Mouse (Mus musculus): ENCODE results near the gene Plekhm3. TPM values are rescaled to one million over a fixed set of nuclear protein-coding genes. Genes with fewer than 3 reads are reported as not detected.

Gene Plekhm3
- polyA plus RNA-seq, 1 experiment from 2014 or later, result 10.9 TPM

- no peak overlapping the region for H3K4me3 ChIP-seq
- no peak overlapping the region for H3K4me2 ChIP-seq (replicated peaks)
- no peak overlapping the region for H3K9ac ChIP-seq (replicated peaks)
- H3K9me3 ChIP-seq, result no peaks in the 10 kb centered on the region
- H3K4me1 ChIP-seq, result peaks cover 21% of the 10 kb centered on the region
- no peaks in the 10 kb centered on the region; the same call in 1 of the 2 replicates for H3K27me3 ChIP-seq
- 70% methylated on average over 6 of the region's 6 CpGs for WGBS
- ATAC-seq (replicated peaks), result no peak
- no peak overlapping the region for H3K27ac ChIP-seq (replicated peaks)
- no peaks in the 10 kb centered on the region for H3K36me3 ChIP-seq
These were observed 168.7 kb downstream of the Plekhm3 start for GRCm38 (mm10) chr1:64787701-64788515.

GRCm38 (mm10) chr1:64779863-64780262 lies 176.8 kb downstream of the Plekhm3 start:
- 4% methylated on average over 12 of the region's 12 CpGs for WGBS
- no peak overlapping the region; the same call in 1 of the 2 replicates for H3K4me3 ChIP-seq
- peak; percentile 68 for ATAC-seq (replicated peaks)

GRCm38 (mm10) chr1:64779415-64779814 lies 177.2 kb downstream of the Plekhm3 start:
- no peak overlapping the region for H3K27ac ChIP-seq (replicated peaks)
- WGBS, result 3% methylated on average over 5 of the region's 5 CpGs
- H3K4me1 ChIP-seq, result peaks cover 19% of the 10 kb centered on the region
- no peaks in the 10 kb centered on the region for H3K36me3 ChIP-seq
- no peaks in the 10 kb centered on the region for H3K9me3 ChIP-seq
- no peak overlapping the region for H3K9ac ChIP-seq (replicated peaks)
- peak; percentile 44 for ATAC-seq (replicated peaks)
- no peak overlapping the region; the same call in 1 of the 2 replicates for H3K4me3 ChIP-seq
- peaks cover 23% of the 10 kb centered on the region; the same call in 1 of the 2 replicates for H3K27me3 ChIP-seq
- peak overlapping the region; percentile 26 for H3K4me2 ChIP-seq (replicated peaks)

More at GRCm38 (mm10) chr1:64779863-64780262, 176.8 kb downstream of the Plekhm3 start:
- H3K4me1 ChIP-seq, result peaks cover 19% of the 10 kb centered on the region
- peaks cover 23% of the 10 kb centered on the region; the same call in 1 of the 2 replicates for H3K27me3 ChIP-seq
- H3K9me3 ChIP-seq, result no peaks in the 10 kb centered on the region
- H3K36me3 ChIP-seq, result no peaks in the 10 kb centered on the region
- H3K27ac ChIP-seq (replicated peaks), result no peak overlapping the region
- peak overlapping the region; percentile 26 for H3K4me2 ChIP-seq (replicated peaks)
- no peak overlapping the region; the same call in 1 of the 2 replicates for H3K9ac ChIP-seq (replicated peaks)

DNA sequence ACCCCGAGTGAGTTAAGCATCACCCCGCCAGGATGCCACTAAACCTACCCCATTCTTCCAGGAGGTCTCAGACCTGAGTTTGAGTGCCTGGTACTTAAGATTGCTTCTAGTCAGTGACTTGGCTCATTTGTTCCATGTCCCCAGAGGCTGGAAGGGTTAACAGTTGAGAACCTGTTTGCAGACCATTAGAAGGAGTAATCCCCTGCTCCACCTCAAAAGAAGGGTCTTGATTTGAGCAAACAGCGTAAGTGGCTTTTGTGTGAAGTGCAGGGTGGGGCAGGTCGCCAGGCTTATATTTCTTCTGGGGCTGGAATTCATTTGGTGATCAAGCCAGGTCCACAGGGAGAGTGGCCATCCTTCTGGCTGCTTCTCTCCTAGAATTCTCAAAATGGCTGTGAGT lies 183.3 kb downstream of the Plekhm3 start:
- peaks cover under 1% of the 10 kb centered on the region; the same call in 1 of the 2 replicates for H3K4me1 ChIP-seq
- H3K9me3 ChIP-seq, result no peaks in the 10 kb centered on the region
- no peak overlapping the region for H3K9ac ChIP-seq (replicated peaks)
- H3K27ac ChIP-seq (replicated peaks), result no peak overlapping the region
- no peak for ATAC-seq (replicated peaks)
- no peak overlapping the region for H3K4me3 ChIP-seq
- H3K27me3 ChIP-seq, result peaks cover 7% of the 10 kb centered on the region; the same call in 1 of the 2 replicates
- 73% methylated on average over 4 of the region's 4 CpGs for WGBS
- no peaks in the 10 kb centered on the region for H3K36me3 ChIP-seq
- no peak overlapping the region for H3K4me2 ChIP-seq (replicated peaks)

GRCm38 (mm10) chr1:64770169-64770568 lies 186.5 kb downstream of the Plekhm3 start:
- Histone ChIP-seq H3K27me3 (no peaks in the 10 kb centered on the region), H3K4me3 (no peak overlapping the region)
- no peak for ATAC-seq (replicated peaks)

GRCm38 (mm10) chr1:64761646-64762045 lies 195.0 kb downstream of the Plekhm3 start:
- Histone ChIP-seq H3K27me3 (no peaks in the 10 kb centered on the region), H3K9me3 (no peaks in the 10 kb centered on the region), H3K36me3 (no peaks in the 10 kb centered on the region), H3K4me2 (replicated peaks) (no peak overlapping the region), H3K4me3 (no peak overlapping the region), H3K27ac (replicated peaks) (no peak overlapping the region), H3K4me1 (no peaks in the 10 kb centered on the region), H3K9ac (replicated peaks) (no peak overlapping the region)
- no peak for ATAC-seq (replicated peaks)
- 83% methylated on average over 4 of the region's 4 CpGs for WGBS

More at GRCm38 (mm10) chr1:64770169-64770568, 186.5 kb downstream of the Plekhm3 start:
- H3K4me2 ChIP-seq (replicated peaks), result no peak overlapping the region
- no peaks in the 10 kb centered on the region for H3K9me3 ChIP-seq
- no peaks in the 10 kb centered on the region for H3K36me3 ChIP-seq
- WGBS, result 35% methylated on average over 6 of the region's 6 CpGs
- no peaks in the 10 kb centered on the region for H3K4me1 ChIP-seq
- no peak overlapping the region for H3K9ac ChIP-seq (replicated peaks)
- no peak overlapping the region for H3K27ac ChIP-seq (replicated peaks)

DNA sequence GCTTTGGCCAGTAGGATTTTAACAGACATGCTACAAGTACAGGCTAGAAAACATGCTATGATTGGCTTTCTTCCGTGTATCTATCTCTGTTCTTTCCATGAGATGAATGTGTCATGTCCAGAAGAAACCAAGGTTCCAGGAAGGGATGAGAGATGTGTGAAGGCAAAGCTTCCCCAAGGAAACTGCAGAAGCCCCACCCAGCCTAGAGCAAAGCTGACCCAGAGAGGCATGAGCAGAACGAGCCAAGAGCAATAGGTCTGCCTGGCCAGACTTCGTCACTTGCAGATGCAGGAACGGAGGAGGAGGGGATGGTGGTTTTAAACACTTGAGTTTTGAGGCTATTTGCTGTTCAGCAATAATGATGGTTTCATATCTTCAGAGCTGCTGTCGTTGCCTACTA lies 198.9 kb downstream of the Plekhm3 start:
- WGBS, result 89% methylated on average over 5 of the region's 5 CpGs
- no peak overlapping the region for H3K4me3 ChIP-seq

GRCm38 (mm10) chr1:64757254-64757653 lies 199.4 kb downstream of the Plekhm3 start:
- Histone ChIP-seq H3K9ac (replicated peaks) (no peak overlapping the region), H3K27me3 (no peaks in the 10 kb centered on the region), H3K9me3 (no peaks in the 10 kb centered on the region), H3K4me2 (replicated peaks) (no peak overlapping the region), H3K4me3 (no peak overlapping the region), H3K27ac (replicated peaks) (no peak overlapping the region), H3K4me1 (no peaks in the 10 kb centered on the region), H3K36me3 (no peaks in the 10 kb centered on the region)
- WGBS, result 19% methylated on average over 2 of the region's 2 CpGs
- ATAC-seq (replicated peaks), result no peak

More for the DNA sequence above, 198.9 kb downstream of the Plekhm3 start:
- Histone ChIP-seq H3K4me2 (replicated peaks) (no peak overlapping the region), H3K9ac (replicated peaks) (no peak overlapping the region), H3K4me1 (no peaks in the 10 kb centered on the region), H3K9me3 (no peaks in the 10 kb centered on the region), H3K36me3 (no peaks in the 10 kb centered on the region), H3K27ac (replicated peaks) (no peak overlapping the region), H3K27me3 (no peaks in the 10 kb centered on the region)
- no peak for ATAC-seq (replicated peaks)

- Histone ChIP-seq H3K4me3 (no peak overlapping the region), H3K9me3 (no peaks in the 10 kb centered on the region), H3K4me1 (no peaks in the 10 kb centered on the region), H3K9ac (replicated peaks) (no peak overlapping the region), H3K36me3 (no peaks in the 10 kb centered on the region), H3K4me2 (replicated peaks) (no peak overlapping the region), H3K27me3 (no peaks in the 10 kb centered on the region), H3K27ac (replicated peaks) (no peak overlapping the region)
- no peak for ATAC-seq (replicated peaks)
- 84% methylated on average over 10 of the region's 10 CpGs for WGBS
These were observed 200.0 kb downstream of the Plekhm3 start for GRCm38 (mm10) chr1:64756640-64757030.

- no peaks in the 10 kb centered on the region for H3K4me1 ChIP-seq
- H3K36me3 ChIP-seq, result no peaks in the 10 kb centered on the region
- no peak overlapping the region for H3K4me2 ChIP-seq (replicated peaks)
- H3K27me3 ChIP-seq, result no peaks in the 10 kb centered on the region
- H3K9me3 ChIP-seq, result no peaks in the 10 kb centered on the region
- ATAC-seq (replicated peaks), result no peak
- 57% methylated on average over 7 of the region's 7 CpGs for WGBS
- no peak overlapping the region for H3K9ac ChIP-seq (replicated peaks)
- H3K27ac ChIP-seq (replicated peaks), result no peak overlapping the region
- H3K4me3 ChIP-seq, result no peak overlapping the region
These were observed 200.5 kb downstream of the Plekhm3 start for GRCm38 (mm10) chr1:64755971-64756639.

DNA sequence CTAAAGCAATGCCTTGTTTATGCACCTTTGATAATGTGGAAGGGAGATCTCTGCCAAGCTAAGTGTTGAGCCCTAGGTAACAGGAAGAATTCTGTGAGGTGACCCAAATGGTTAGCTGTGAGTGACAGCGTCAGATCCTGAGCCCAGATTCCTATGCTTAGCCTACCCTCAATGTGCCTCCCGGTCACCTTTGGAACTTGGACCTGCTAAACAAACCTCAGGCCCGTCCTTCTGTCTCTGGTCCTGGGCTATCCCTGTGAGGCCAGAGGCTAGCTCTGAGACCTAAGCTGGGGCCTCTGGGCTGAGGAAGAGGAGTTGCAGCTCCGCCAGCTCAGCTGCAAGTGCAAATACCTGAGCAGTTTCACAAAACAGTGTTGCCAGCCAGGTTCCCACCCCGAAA lies 202.0 kb downstream of the Plekhm3 start:
- no peak overlapping the region for H3K27ac ChIP-seq (replicated peaks)
- 92% methylated on average over 5 of the region's 5 CpGs for WGBS
- no peak overlapping the region for H3K4me2 ChIP-seq (replicated peaks)
- no peak for ATAC-seq (replicated peaks)
- H3K27me3 ChIP-seq, result no peaks in the 10 kb centered on the region
- H3K9ac ChIP-seq (replicated peaks), result no peak overlapping the region
- H3K9me3 ChIP-seq, result no peaks in the 10 kb centered on the region
- no peak overlapping the region for H3K4me3 ChIP-seq
- no peaks in the 10 kb centered on the region for H3K36me3 ChIP-seq
- H3K4me1 ChIP-seq, result no peaks in the 10 kb centered on the region

DNA sequence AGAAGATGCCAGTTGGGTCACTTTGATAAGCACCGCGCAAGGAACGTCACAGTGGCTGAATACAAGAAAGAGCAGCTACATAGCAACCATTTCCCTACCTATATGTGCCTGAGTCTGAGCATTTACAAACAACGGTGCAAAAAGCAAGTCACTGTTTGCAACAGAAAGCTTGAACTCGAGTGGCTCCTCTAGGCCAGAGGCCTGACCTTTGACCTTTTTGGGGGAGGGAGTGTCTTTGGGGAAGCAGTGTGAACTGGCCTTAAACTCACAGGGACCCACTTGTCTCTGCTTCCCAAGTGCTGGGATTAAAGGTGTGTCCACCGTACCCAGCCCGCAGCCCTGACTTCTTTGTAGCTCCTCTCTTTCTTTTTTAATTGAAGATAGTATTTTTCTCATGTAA lies 203.0 kb downstream of the Plekhm3 start:
- Histone ChIP-seq H3K27me3 (no peaks in the 10 kb centered on the region), H3K9ac (replicated peaks) (no peak overlapping the region), H3K36me3 (no peaks in the 10 kb centered on the region), H3K4me3 (no peak overlapping the region), H3K4me1 (no peaks in the 10 kb centered on the region), H3K9me3 (no peaks in the 10 kb centered on the region), H3K4me2 (replicated peaks) (no peak overlapping the region), H3K27ac (replicated peaks) (no peak overlapping the region)
- WGBS, result 81% methylated on average over 7 of the region's 7 CpGs
- ATAC-seq (replicated peaks), result no peak

Measured in forebrain, embryonic 15.5 days (tissue).